Mouse (Mus musculus) layer of hippocampus, adult 2 months (tissue): ENCODE measurements around the gene Chad. TPM values are rescaled to one million over a fixed set of nuclear protein-coding genes. Genes with fewer than 3 reads are reported as not detected.
A peak's percentile ranks its signal among the peaks of the same experiment; 100 is the strongest.

ENCODE experiments used
- DNase-seq, 2 experiments: peaks; one replicate each; pipeline ENCODE4 v3.0.0; 2022; ENCODE audit warnings: low spot score in 2 of 2
- H3K27ac ChIP-seq: fragments of 200-600 bp; 2 replicates; pipeline ENCODE4 v1.8.1; 2022
- H3K4me3 ChIP-seq: fragments of 200-600 bp; 2 replicates; pipeline ENCODE4 v1.8.1; 2022; ENCODE audit warnings: mild to moderate bottlenecking
- CTCF ChIP-seq: fragments of 200-600 bp; conservative IDR thresholded peaks from 2 replicates; pipeline ENCODE4 v1.8.1; 2022; ENCODE audit warnings: antibody characterized with exemption, mild to moderate bottlenecking, moderate library complexity
- long read RNA-seq, 2 experiments: library from polyadenylated mRNA; stranded (forward); transcript quantifications; one replicate each; pipeline ENCODE4 v2.0.0; 2021; ENCODE audit warnings: borderline mapping rate in 2 of 2
- total RNA-seq, 2 experiments: library from RNA; stranded (reverse); gene quantifications; 2 replicates each; pipeline ENCODE4 v1.2.3; 2021

Chad gene
- total RNA-seq: under 1 TPM; 0.28 to 0.49 TPM
- long read RNA-seq, experiment 1: 0 reads
- long read RNA-seq, experiment 2: 0 reads

- TF ChIP-seq CTCF: peak; percentile 44
- no peak for DNase-seq
- Histone ChIP-seq H3K27ac (peak within 1 kb of the TSS; percentile 18; the same call in 1 of the 2 replicates), H3K4me3 (peak within 1 kb of the TSS; percentile 11; the same call in 1 of the 2 replicates)
Observed at GRCm38 (mm10) chr11:94564437-94565150, at the start of gene Chad. Gene Chad (plus strand): TSS chr11:94565047.

DNA sequence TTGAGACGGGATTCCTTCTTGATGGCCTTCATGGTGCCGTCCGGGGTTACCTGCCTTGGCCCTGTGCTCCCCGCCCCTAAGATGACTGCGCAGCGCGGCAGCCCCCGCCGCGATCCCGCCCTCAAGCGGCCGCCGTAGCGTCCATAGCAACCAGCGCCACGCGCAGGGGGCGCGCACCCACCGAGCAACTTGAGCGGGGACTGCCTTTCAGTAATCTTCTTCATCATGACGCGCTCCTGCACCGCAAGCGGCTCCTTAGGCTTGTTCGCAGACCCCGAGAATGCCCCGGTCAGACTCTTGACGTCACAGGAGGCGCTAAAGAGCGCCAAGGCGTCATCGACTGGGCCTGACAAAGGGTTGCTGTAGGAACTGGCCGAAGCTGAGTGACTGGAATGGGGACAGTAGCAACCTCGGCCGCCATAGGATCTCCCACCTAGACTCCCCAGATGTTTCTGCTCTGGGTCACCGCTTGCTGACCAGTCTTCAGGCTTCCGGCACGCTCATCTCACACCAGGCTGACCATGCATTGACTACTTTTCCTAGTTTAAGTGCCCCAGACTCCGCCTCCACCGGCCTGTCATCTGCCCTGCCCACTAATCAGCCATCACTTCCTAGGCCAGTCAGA is 43.5 kb upstream of the Chad start, which contains the start of gene Mycbpap:
Mycbpap (minus strand) TSS at position 524 of the 625 bp plus-strand sequence.
- peak within 1 kb of the TSS; percentile 56 for H3K27ac ChIP-seq
- peak; percentile 25 to 36 for DNase-seq
- TF ChIP-seq CTCF: peak; percentile 33
- peak within 1 kb of the TSS; percentile 75 for H3K4me3 ChIP-seq

DNA sequence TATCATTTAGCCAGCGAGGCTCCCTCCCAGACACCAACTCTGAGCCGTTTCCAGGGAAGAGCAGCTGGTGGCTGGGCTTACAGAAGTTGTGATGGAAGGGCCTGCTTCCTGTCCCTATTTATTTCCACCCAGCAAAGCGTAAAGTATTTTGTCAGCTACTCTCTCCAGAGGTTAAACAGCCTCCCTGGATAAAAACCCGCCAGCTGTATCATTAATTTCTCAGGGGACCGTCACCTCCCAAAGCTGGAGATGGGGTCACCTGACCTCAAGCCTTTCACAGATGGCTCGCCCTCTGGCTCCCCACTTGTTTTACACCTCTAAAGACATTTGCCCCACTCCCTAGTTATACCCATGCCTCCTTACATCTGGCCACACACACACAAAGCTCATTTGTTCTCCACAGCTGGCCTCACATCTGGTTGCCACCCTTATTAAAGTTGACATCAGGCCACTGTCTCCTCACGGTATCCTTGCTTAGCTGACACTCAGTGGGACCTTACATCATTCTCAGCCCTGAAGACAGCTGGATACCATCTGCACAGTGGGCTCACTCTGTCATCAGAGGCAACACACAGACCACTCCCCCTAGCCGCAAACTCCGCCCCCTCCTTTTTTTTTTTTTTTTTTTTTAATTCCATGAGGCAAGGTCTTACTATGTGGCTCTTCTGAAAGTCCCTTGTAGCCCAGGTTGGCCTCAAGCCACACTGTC is 38.5 kb upstream of the Chad start:
- no peak for DNase-seq
- no peak for TF ChIP-seq CTCF
- Histone ChIP-seq H3K27ac (no peak overlapping the region), H3K4me3 (no peak overlapping the region)

DNA sequence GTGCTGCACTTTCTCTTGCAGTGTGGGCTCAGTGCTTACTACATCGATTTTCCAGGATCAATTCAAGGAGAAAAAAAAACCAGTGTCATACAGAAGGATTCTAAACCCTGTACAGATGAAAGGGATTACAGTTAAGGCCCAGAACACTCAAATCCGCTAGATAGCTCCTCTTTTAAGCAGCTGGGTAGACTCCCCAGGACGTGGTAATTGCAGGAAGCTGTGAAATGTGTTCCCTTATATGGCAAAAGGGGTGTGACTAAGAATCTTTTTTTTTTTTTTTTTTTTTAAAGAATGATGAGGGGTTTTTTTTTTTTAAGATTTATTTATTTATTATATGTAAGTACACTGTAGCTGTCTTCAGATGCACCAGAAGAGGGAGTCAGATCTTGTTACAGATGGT is 36.0 kb upstream of the Chad start:
- DNase-seq: no peak
- H3K27ac ChIP-seq: no peak overlapping the region
- TF ChIP-seq CTCF: no peak
- H3K4me3 ChIP-seq: no peak overlapping the region

- no peak for TF ChIP-seq CTCF
- Histone ChIP-seq H3K27ac (no peak overlapping the region), H3K4me3 (no peak overlapping the region)
- no peak for DNase-seq
Observed at GRCm38 (mm10) chr11:94533171-94533570, 31.7 kb upstream of the Chad start.

GRCm38 (mm10) chr11:94538733-94539292 is 26.0 kb upstream of the Chad start:
- Histone ChIP-seq H3K4me3 (no peak overlapping the region), H3K27ac (no peak overlapping the region)
- TF ChIP-seq CTCF: no peak
- no peak for DNase-seq

GRCm38 (mm10) chr11:94539761-94540160 is 25.1 kb upstream of the Chad start:
- TF ChIP-seq CTCF: no peak
- DNase-seq: no peak
- Histone ChIP-seq H3K27ac (no peak overlapping the region), H3K4me3 (no peak overlapping the region)

DNA sequence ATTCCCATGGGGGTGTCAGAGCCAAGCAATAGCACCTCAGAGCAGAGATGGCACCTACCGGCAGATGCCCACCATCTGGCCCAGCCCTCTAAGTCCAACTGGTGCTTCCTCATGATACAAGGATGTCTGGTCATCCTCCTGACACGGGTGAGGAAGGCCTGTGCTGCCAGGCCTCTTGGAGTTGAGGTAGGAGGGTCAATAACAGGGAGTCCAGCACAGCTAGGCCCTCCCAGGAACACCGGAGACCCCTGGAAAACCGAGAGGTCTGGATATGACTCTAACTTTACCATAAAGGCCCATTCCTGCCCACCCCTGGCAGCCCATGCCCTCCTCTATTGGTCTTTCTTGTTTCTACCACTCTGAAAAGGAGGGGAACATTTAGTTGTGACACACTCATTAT is 22.4 kb upstream of the Chad start:
- Histone ChIP-seq H3K27ac (no peak overlapping the region), H3K4me3 (no peak overlapping the region)
- DNase-seq: no peak
- no peak for TF ChIP-seq CTCF

DNA sequence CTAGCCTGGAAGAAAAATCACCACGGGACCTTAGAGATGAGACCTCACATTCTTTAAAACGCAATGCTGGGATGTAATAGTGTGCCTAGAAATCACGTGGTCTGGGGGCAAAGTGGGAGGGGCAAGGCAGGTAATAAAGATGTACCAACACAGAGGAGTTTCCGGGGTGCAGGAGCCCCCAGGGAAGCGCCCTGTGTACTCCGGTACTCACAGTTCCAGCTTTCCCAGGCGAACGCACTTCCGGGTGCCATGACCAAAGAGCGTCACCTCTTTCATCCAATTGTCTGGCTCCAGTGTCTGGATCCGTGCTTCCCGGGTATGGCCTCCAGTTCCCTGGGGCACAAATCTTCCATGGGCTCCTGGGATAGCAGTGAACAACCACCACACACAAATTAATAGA is 21.5 kb upstream of the Chad start:
- TF ChIP-seq CTCF: no peak
- no peak overlapping the region for H3K4me3 ChIP-seq
- no peak overlapping the region for H3K27ac ChIP-seq
- no peak for DNase-seq

- peak; percentile 92 for TF ChIP-seq CTCF
- Histone ChIP-seq H3K27ac (peak overlapping the region; percentile 21), H3K4me3 (peak overlapping the region; percentile 50)
- peak; percentile 87 to 94 for DNase-seq
Observed at GRCm38 (mm10) chr11:94543932-94544331, 20.9 kb upstream of the Chad start.

- DNase-seq: no peak
Observed at GRCm38 (mm10) chr11:94544422-94544821, 20.4 kb upstream of the Chad start.

GRCm38 (mm10) chr11:94546381-94546780 is 18.5 kb upstream of the Chad start:
- H3K27ac ChIP-seq: no peak overlapping the region
- no peak for DNase-seq
- no peak overlapping the region for H3K4me3 ChIP-seq
- no peak for TF ChIP-seq CTCF

More at GRCm38 (mm10) chr11:94544422-94544821, 20.4 kb upstream of the Chad start:
- Histone ChIP-seq H3K4me3 (peak overlapping the region; percentile 50), H3K27ac (peak overlapping the region; percentile 72)
- TF ChIP-seq CTCF: no peak

GRCm38 (mm10) chr11:94547271-94547670 is 17.6 kb upstream of the Chad start:
- TF ChIP-seq CTCF: no peak
- DNase-seq: no peak
- H3K27ac ChIP-seq: no peak overlapping the region

More at GRCm38 (mm10) chr11:94547271-94547670, 17.6 kb upstream of the Chad start:
- no peak overlapping the region for H3K4me3 ChIP-seq
